Mouse (Mus musculus) limb, embryonic 11.5 days (tissue): ENCODE results near the gene Pole. TPM values are rescaled to one million over a fixed set of nuclear protein-coding genes. Genes with fewer than 3 reads are reported as not detected.

Experiments
- ATAC-seq: fragments of 200-750 bp; cut with Nextera tagmentation; 2 replicates; pipeline ENCODE4 v1.8.0; 2017; ENCODE audit warnings: low read depth; ENCODE audit not compliant: insufficient number of reproducible peaks, low FRiP score, low TSS enrichment
- DNase-seq: peaks from one replicate; pipeline ENCODE4 v3.0.0-alpha.2; 2015; ENCODE audit warnings: low spot score
- H3K27ac ChIP-seq: fragments of 300-500 bp; sonication (generic); replicated peaks from 2 replicates; pipeline ENCODE4 v1.5.1; 2014; ENCODE audit warnings: low read depth, mild to moderate bottlenecking, low read length
- H3K27me3 ChIP-seq: fragments of 300-500 bp; sonication (generic); 2 replicates; pipeline ENCODE4 v1.6.1; 2014; ENCODE audit warnings: mild to moderate bottlenecking, low read length, mixed read lengths; ENCODE audit not compliant: control insufficient read depth, insufficient read depth
- H3K36me3 ChIP-seq: fragments of 300-500 bp; sonication (generic); 2 replicates; pipeline ENCODE4 v1.6.1; 2014; ENCODE audit warnings: mild to moderate bottlenecking, low read length, moderate library complexity, mixed read lengths; ENCODE audit not compliant: control insufficient read depth, insufficient read depth
- H3K4me1 ChIP-seq: fragments of 300-500 bp; sonication (generic); 2 replicates; pipeline ENCODE4 v1.6.1; 2014; ENCODE audit warnings: low read length, mixed read lengths; ENCODE audit not compliant: control insufficient read depth, insufficient read depth
- H3K4me2 ChIP-seq: fragments of 300-500 bp; sonication (generic); 2 replicates; pipeline ENCODE4 v1.6.1; 2014; ENCODE audit warnings: low read depth, mild to moderate bottlenecking, moderate library complexity; ENCODE audit not compliant: severe bottlenecking
- H3K4me3 ChIP-seq: fragments of 300-500 bp; sonication (generic); 2 replicates; pipeline ENCODE4 v1.5.1; 2014; ENCODE audit warnings: low read depth, low read length
- H3K9ac ChIP-seq: fragments of 300-500 bp; sonication (generic); 2 replicates; pipeline ENCODE4 v1.6.1; 2014; ENCODE audit warnings: mild to moderate bottlenecking, low read length
- H3K9me3 ChIP-seq: fragments of 300-500 bp; sonication (generic); 2 replicates; pipeline ENCODE4 v1.6.1; 2016; ENCODE audit warnings: low read length; ENCODE audit not compliant: control insufficient read depth
- WGBS: fragments of 180-500 bp; shearing (Covaris S2); extraction: QIAGEN DNeasy Blood & Tissue Kit; methylation state at CpG from one replicate; pipeline ENCODE4 v1.1.7; 2014; 5-methylcytosine and 5-hydroxymethylcytosine counted together
- polyA plus RNA-seq: library from polyadenylated mRNA; unstranded; fragments of >200 nt; fragmentation: Nextera tagmentation; extraction: Ambion mirVana; gene quantifications from 2 replicates; pipeline ENCODE4 v1.2.1, GENCODE M21; 2014

The Pole gene
- polyA plus RNA-seq = 46.7 and 50.4 TPM in 2 replicates

GRCm38 (mm10) chr5:110285770-110286445 lies at the start of gene Pole, which contains the start of gene Pxmp2:
TSS of gene Pole (plus strand) at chr5:110286306.
TSS of gene Pxmp2 (minus strand) at chr5:110286186.
- peaks cover 7% of the 10 kb centered on the region for H3K27me3 ChIP-seq
- 0% methylated on average over 53 of the region's 64 CpGs for WGBS
- H3K36me3 ChIP-seq = no peaks in the 10 kb centered on the region; the same call in 1 of the 2 replicates
- DNase-seq (peak; percentile 97), ATAC-seq (peak; percentile 98)
- no peak within 1 kb of the TSS for H3K27ac ChIP-seq
- H3K9ac ChIP-seq = peak within 1 kb of the TSS; percentile 82
- H3K4me1 ChIP-seq = peaks cover 5% of the 10 kb centered on the region; the same call in 1 of the 2 replicates
- H3K4me2 ChIP-seq = peak within 1 kb of the TSS; percentile 81
- no peaks in the 10 kb centered on the region for H3K9me3 ChIP-seq
- H3K4me3 ChIP-seq = peak within 1 kb of the TSS; percentile 68

- WGBS = 82% methylated on average over 2 of the region's 2 CpGs
- H3K4me2 ChIP-seq = no peak overlapping the region
- H3K9ac ChIP-seq = no peak overlapping the region
- no peak for DNase-seq
- no peak overlapping the region for H3K4me3 ChIP-seq
- ATAC-seq = no peak
- H3K4me1 ChIP-seq = no peaks in the 10 kb centered on the region
- no peaks in the 10 kb centered on the region for H3K9me3 ChIP-seq
- H3K27ac ChIP-seq = no peak overlapping the region
- H3K27me3 ChIP-seq = no peaks in the 10 kb centered on the region
- H3K36me3 ChIP-seq = peaks cover 33% of the 10 kb centered on the region; the same call in 1 of the 2 replicates
Measured at GRCm38 (mm10) chr5:110244091-110244490, 42.0 kb upstream of the Pole start.

- 96% methylated on average over 4 of the region's 4 CpGs for WGBS
- H3K36me3 ChIP-seq = peaks cover 12% of the 10 kb centered on the region
Measured at GRCm38 (mm10) chr5:110266941-110267340, 19.2 kb upstream of the Pole start.

GRCm38 (mm10) chr5:110269141-110270101 lies 16.7 kb upstream of the Pole start, which contains the start of gene Pgam5:
TSS of gene Pgam5 (minus strand) at chr5:110269913.
- 1% methylated on average over 65 of the region's 66 CpGs for WGBS

More at GRCm38 (mm10) chr5:110266941-110267340, 19.2 kb upstream of the Pole start:
- no peak overlapping the region for H3K4me2 ChIP-seq
- H3K4me1 ChIP-seq = peaks cover 3% of the 10 kb centered on the region
- ATAC-seq (no peak), DNase-seq (no peak)
- no peaks in the 10 kb centered on the region for H3K9me3 ChIP-seq
- no peaks in the 10 kb centered on the region for H3K27me3 ChIP-seq
- no peak overlapping the region for H3K9ac ChIP-seq
- H3K4me3 ChIP-seq = no peak overlapping the region
- no peak overlapping the region for H3K27ac ChIP-seq

GRCm38 (mm10) chr5:110270242-110270641 lies 15.9 kb upstream of the Pole start:
- Histone ChIP-seq H3K27ac (no peak overlapping the region), H3K27me3 (no peaks in the 10 kb centered on the region), H3K36me3 (peaks cover 8% of the 10 kb centered on the region), H3K4me3 (no peak overlapping the region), H3K4me2 (no peak overlapping the region), H3K9ac (no peak overlapping the region), H3K4me1 (peaks cover 3% of the 10 kb centered on the region), H3K9me3 (no peaks in the 10 kb centered on the region)
- ATAC-seq (no peak), DNase-seq (no peak)
- 90% methylated on average over 6 of the region's 6 CpGs for WGBS

More at GRCm38 (mm10) chr5:110269141-110270101, 16.7 kb upstream of the Pole start, which contains the start of gene Pgam5:
- Histone ChIP-seq H3K4me1 (peaks cover 3% of the 10 kb centered on the region), H3K4me2 (peak within 1 kb of the TSS; percentile 86), H3K4me3 (peak within 1 kb of the TSS; percentile 96), H3K9ac (peak within 1 kb of the TSS; percentile 91), H3K36me3 (peaks cover 12% of the 10 kb centered on the region), H3K27ac (no peak within 1 kb of the TSS), H3K27me3 (no peaks in the 10 kb centered on the region), H3K9me3 (no peaks in the 10 kb centered on the region)
- peak; percentile 95 for DNase-seq
- peak; percentile 82 for ATAC-seq

GRCm38 (mm10) chr5:110274147-110274546 lies 12.0 kb upstream of the Pole start:
- no peak for ATAC-seq
- Histone ChIP-seq H3K36me3 (no peaks in the 10 kb centered on the region), H3K4me1 (no peaks in the 10 kb centered on the region), H3K9ac (no peak overlapping the region), H3K27ac (no peak overlapping the region), H3K4me2 (no peak overlapping the region), H3K27me3 (no peaks in the 10 kb centered on the region), H3K9me3 (no peaks in the 10 kb centered on the region), H3K4me3 (no peak overlapping the region)
- DNase-seq = no peak
- WGBS = 80% methylated on average over 4 of the region's 4 CpGs

- H3K4me1 ChIP-seq = no peaks in the 10 kb centered on the region
- no peaks in the 10 kb centered on the region for H3K9me3 ChIP-seq
- no peak overlapping the region for H3K4me2 ChIP-seq
- 73% methylated on average over 2 of the region's 2 CpGs for WGBS
- DNase-seq (no peak), ATAC-seq (no peak)
- no peak overlapping the region for H3K4me3 ChIP-seq
- H3K36me3 ChIP-seq = no peaks in the 10 kb centered on the region
- H3K27me3 ChIP-seq = no peaks in the 10 kb centered on the region
- H3K9ac ChIP-seq = no peak overlapping the region
- H3K27ac ChIP-seq = no peak overlapping the region
Measured at GRCm38 (mm10) chr5:110274846-110275245, 11.3 kb upstream of the Pole start.

- no peak overlapping the region for H3K4me2 ChIP-seq
- no peak overlapping the region for H3K4me3 ChIP-seq
- no peaks in the 10 kb centered on the region for H3K36me3 ChIP-seq
- no peaks in the 10 kb centered on the region for H3K27me3 ChIP-seq
- no peaks in the 10 kb centered on the region for H3K4me1 ChIP-seq
- H3K9me3 ChIP-seq = no peaks in the 10 kb centered on the region
- no peak overlapping the region for H3K27ac ChIP-seq
- no peak overlapping the region for H3K9ac ChIP-seq
- ATAC-seq = no peak
- WGBS = 80% methylated on average over 2 of the region's 2 CpGs
- DNase-seq = no peak
Measured at GRCm38 (mm10) chr5:110276391-110276790, 9.7 kb upstream of the Pole start.
